Comparison of ENCODE assay signal across 23 mouse cellular contexts in genomic region chr8:48756874-48757273, GRCm38 (mm10).
"Had no signal": no experiment of that assay in that cellular context is flagged by ENCODE, and none has a peak within 500 bp of the region (broad histone marks: within the 10 kb centered on the region; RNA-seq: fewer than 3 reads in every experiment).

No protein-coding gene starts in this region.

- ATAC-seq: forebrain, embryonic 15.5 days; forebrain, postnatal 0 days; hindbrain, postnatal 0 days; intestine, embryonic 16.5 days; liver, embryonic 12.5 days had no signal

- H3K36me3 ChIP-seq: forebrain, embryonic 15.5 days; heart, embryonic 12.5 days; hindbrain, embryonic 13.5 days; hindbrain, embryonic 15.5 days; kidney, embryonic 15.5 days; limb, embryonic 13.5 days; limb, embryonic 15.5 days; liver, embryonic 12.5 days had no signal

- H3K4me1 ChIP-seq: kidney, embryonic 15.5 days; liver, embryonic 12.5 days had no signal

- H3K27ac ChIP-seq: forebrain, embryonic 15.5 days; hindbrain, embryonic 13.5 days; hindbrain, embryonic 15.5 days; hindbrain, postnatal 0 days; kidney, embryonic 15.5 days; kidney, postnatal 0 days; limb, embryonic 13.5 days; limb, embryonic 15.5 days; liver, embryonic 12.5 days; liver, embryonic 14.5 days had no signal

- DNase-seq: forebrain, postnatal 0 days; gastrocnemius, postnatal 36 days; kidney, adult 11 months; kidney, adult 2 months; kidney, adult 9 months; kidney, postnatal 14 days; kidney, postnatal 36 days; layer of hippocampus, adult 9-11 months; layer of hippocampus, postnatal 36 days; left cerebral cortex, postnatal 4 days had no signal

- H3K4me2 ChIP-seq: forebrain, embryonic 15.5 days; heart, embryonic 12.5 days; hindbrain, embryonic 13.5 days; hindbrain, embryonic 15.5 days; kidney, embryonic 15.5 days; limb, embryonic 13.5 days; limb, embryonic 15.5 days; liver, embryonic 12.5 days had no signal

- H3K27me3 ChIP-seq: forebrain, embryonic 15.5 days; hindbrain, embryonic 13.5 days; hindbrain, embryonic 15.5 days; kidney, embryonic 15.5 days; limb, embryonic 13.5 days; limb, embryonic 15.5 days; liver, embryonic 12.5 days had no signal

- H3K9ac ChIP-seq: forebrain, embryonic 15.5 days; forebrain, postnatal 0 days; heart, embryonic 12.5 days; hindbrain, embryonic 13.5 days; hindbrain, embryonic 15.5 days; kidney, embryonic 15.5 days; limb, embryonic 13.5 days; limb, embryonic 15.5 days; liver, embryonic 12.5 days; liver, embryonic 14.5 days had no signal

- H3K4me3 ChIP-seq: forebrain, embryonic 15.5 days; heart, adult 2 months; heart, embryonic 12.5 days; hindbrain, embryonic 13.5 days; hindbrain, embryonic 15.5 days; kidney, embryonic 15.5 days; limb, embryonic 13.5 days; limb, embryonic 15.5 days; liver, embryonic 12.5 days had no signal

- H3K9me3 ChIP-seq: forebrain, embryonic 15.5 days; heart, embryonic 12.5 days; hindbrain, embryonic 13.5 days; hindbrain, embryonic 15.5 days; kidney, embryonic 15.5 days; limb, embryonic 13.5 days; limb, embryonic 15.5 days; liver, embryonic 12.5 days had no signal
